Mouse (Mus musculus) CH12.LX (cell line): ENCODE results near the gene Zfp334. TPM values are rescaled to one million over a fixed set of nuclear protein-coding genes. Genes with fewer than 3 reads are reported as not detected.

Experiments used
- DNase-seq: peaks from one replicate; pipeline ENCODE4 v3.0.0-alpha.2; 2013; ENCODE audit errors: extremely low read depth
- H3K27ac ChIP-seq: 2 replicates; pipeline ENCODE4 v1.5.1; 2012; ENCODE audit warnings: low read depth, mild to moderate bottlenecking, control low read depth, moderate library complexity; ENCODE audit not compliant: insufficient read depth
- H3K27me3 ChIP-seq: replicated peaks from 2 replicates; pipeline ENCODE3; 2012; ENCODE audit warnings: inconsistent platforms
- H3K36me3 ChIP-seq, 2 experiments: replicated peaks in 1 of 2; 2 replicates each; pipeline versions ENCODE3 to v1.6.1; 2012; ENCODE audit warnings: inconsistent platforms in 1 of 2, low read length in 1 of 2, mild to moderate bottlenecking in 1 of 2, mixed read lengths in 1 of 2, moderate library complexity in 1 of 2; ENCODE audit not compliant: control insufficient read depth in 1 of 2, insufficient read depth in 1 of 2
- H3K4me1 ChIP-seq, 2 experiments: 2 replicates each; pipeline ENCODE4 v1.6.1; 2012; ENCODE audit warnings: inconsistent platforms in 1 of 2, moderate library complexity in 1 of 2; ENCODE audit not compliant: insufficient read depth in 2 of 2, control insufficient read depth in 1 of 2
- H3K4me2 ChIP-seq: 2 replicates; pipeline ENCODE4 v1.6.1; 2012; ENCODE audit warnings: low read depth, mild to moderate bottlenecking, control low read depth; ENCODE audit not compliant: poor library complexity, insufficient read depth, severe bottlenecking
- H3K4me3 ChIP-seq, 3 experiments: fragments of 150-350 bp in 1 of 3; sonication (generic) in 1 of 3; replicated peaks in 1 of 3; 2 replicates each; pipeline versions ENCODE3 to v1.5.1; 2011 to 2012; ENCODE audit warnings: low read depth in 2 of 3, low read length in 2 of 3, mild to moderate bottlenecking in 2 of 3, moderate library complexity in 2 of 3, control low read depth in 1 of 3, improper control_type of control experiment in 1 of 3, inconsistent platforms in 1 of 3, mixed read lengths in 1 of 3; ENCODE audit not compliant: poor library complexity in 1 of 3
- H3K79me2 ChIP-seq: replicated peaks from 2 replicates; pipeline ENCODE4 v1.6.1; 2012; ENCODE audit warnings: mild to moderate bottlenecking, moderate library complexity; ENCODE audit not compliant: control insufficient read depth, poor library complexity, insufficient read depth, severe bottlenecking; ENCODE audit errors: extremely low read depth
- H3K9ac ChIP-seq: 2 replicates; pipeline ENCODE4 v1.6.1; 2012; ENCODE audit warnings: low read depth, mild to moderate bottlenecking, control low read depth, moderate library complexity; ENCODE audit not compliant: insufficient read depth
- H3K9me3 ChIP-seq: replicated peaks from 2 replicates; pipeline ENCODE3; 2012; ENCODE audit warnings: low read length, inconsistent platforms, mixed read lengths
- BHLHE40 ChIP-seq: IDR thresholded peaks from 2 replicates; pipeline ENCODE4 v1.6.1; 2011; ENCODE audit warnings: mild to moderate bottlenecking, low read depth, low read length, improper control_type of control experiment
- CHD1 ChIP-seq: IDR thresholded peaks from 2 replicates; pipeline ENCODE4 v1.6.1; 2012; ENCODE audit warnings: low read depth, low read length, improper control_type of control experiment, inconsistent platforms
- CTCF ChIP-seq, 2 experiments: IDR thresholded peaks in 1 of 2; conservative IDR thresholded peaks in 1 of 2; 2 replicates each; pipeline ENCODE4 v1.5.1; 2011 to 2012; ENCODE audit warnings: low read depth in 2 of 2, low read length in 2 of 2, improper control_type of control experiment in 1 of 2, inconsistent platforms in 1 of 2, mild to moderate bottlenecking in 1 of 2, moderate library complexity in 1 of 2
- EP300 ChIP-seq: IDR thresholded peaks from 2 replicates; pipeline ENCODE4 v1.6.1; 2011; ENCODE audit warnings: low read length, improper control_type of control experiment
- ETS1 ChIP-seq: conservative IDR thresholded peaks from 2 replicates; pipeline ENCODE4 v1.6.1; 2012; ENCODE audit warnings: low read depth, mild to moderate bottlenecking, inconsistent platforms, low read length, improper control_type of control experiment, moderate library complexity
- GABPA ChIP-seq: IDR thresholded peaks from 2 replicates; pipeline ENCODE4 v1.6.1; 2012; ENCODE audit warnings: low read depth, low read length, improper control_type of control experiment, inconsistent platforms; ENCODE audit not compliant: insufficient replicate concordance
- IRF4 ChIP-seq: IDR thresholded peaks from 2 replicates; pipeline ENCODE4 v1.6.1; 2014; ENCODE audit warnings: low read depth, mild to moderate bottlenecking, inconsistent platforms, low read length, improper control_type of control experiment
- JUND ChIP-seq: conservative IDR thresholded peaks from 2 replicates; pipeline ENCODE4 v1.6.1; 2011; ENCODE audit warnings: low read depth, low read length, improper control_type of control experiment
- KAT2A ChIP-seq: IDR thresholded peaks from 2 replicates; pipeline ENCODE4 v1.6.1; 2012; ENCODE audit warnings: low read length, improper control_type of control experiment, inconsistent platforms; ENCODE audit not compliant: insufficient replicate concordance
- MAX ChIP-seq: IDR thresholded peaks from 2 replicates; pipeline ENCODE4 v1.6.1; 2011; ENCODE audit warnings: low read length, improper control_type of control experiment
- MAZ ChIP-seq: IDR thresholded peaks from 2 replicates; pipeline ENCODE4 v1.6.1; 2012; ENCODE audit warnings: low read depth, mild to moderate bottlenecking, inconsistent platforms, low read length, improper control_type of control experiment, moderate library complexity
- MEF2A ChIP-seq: IDR thresholded peaks from 2 replicates; pipeline ENCODE4 v1.6.1; 2014; ENCODE audit warnings: low read depth, mild to moderate bottlenecking, inconsistent platforms, low read length, improper control_type of control experiment, borderline replicate concordance
- MXI1 ChIP-seq: IDR thresholded peaks from 2 replicates; pipeline ENCODE4 v1.6.1; 2011; ENCODE audit warnings: mild to moderate bottlenecking, low read depth, low read length, improper control_type of control experiment
- NRF1 ChIP-seq: IDR thresholded peaks from 2 replicates; pipeline ENCODE4 v1.6.1; 2014; ENCODE audit warnings: low read depth, mild to moderate bottlenecking, inconsistent platforms, low read length, improper control_type of control experiment, moderate library complexity
- POLR2A ChIP-seq: IDR thresholded peaks from 2 replicates; pipeline ENCODE4 v1.6.1; 2011; ENCODE audit warnings: low read depth, mild to moderate bottlenecking, improper control_type of control experiment, low read length
- RAD21 ChIP-seq: IDR thresholded peaks from 2 replicates; pipeline ENCODE4 v1.6.1; 2011; ENCODE audit warnings: low read depth, mild to moderate bottlenecking, low read length, improper control_type of control experiment, moderate library complexity
- RCOR1 ChIP-seq: conservative IDR thresholded peaks from 2 replicates; pipeline ENCODE4 v1.6.1; 2012; ENCODE audit warnings: low read depth, mild to moderate bottlenecking, inconsistent platforms, low read length, improper control_type of control experiment
- SIN3A ChIP-seq: IDR thresholded peaks from 2 replicates; pipeline ENCODE4 v1.6.1; 2012; ENCODE audit warnings: low read length, improper control_type of control experiment, inconsistent platforms
- SMC3 ChIP-seq: IDR thresholded peaks from 2 replicates; pipeline ENCODE4 v1.6.1; 2011; ENCODE audit warnings: low read depth, low read length, improper control_type of control experiment
- USF1 ChIP-seq: IDR thresholded peaks from 2 replicates; pipeline ENCODE4 v1.6.1; 2014; ENCODE audit warnings: low read depth, mild to moderate bottlenecking, inconsistent platforms, low read length, improper control_type of control experiment
- USF2 ChIP-seq: conservative IDR thresholded peaks from 2 replicates; pipeline ENCODE4 v1.6.1; 2011; ENCODE audit warnings: low read depth, low read length, improper control_type of control experiment
- ZC3H11A ChIP-seq: IDR thresholded peaks from 2 replicates; pipeline ENCODE4 v1.6.1; 2012; ENCODE audit warnings: low read depth, mild to moderate bottlenecking, inconsistent platforms, low read length, improper control_type of control experiment
- dilution Hi-C: fragments of 300-500 bp; cut with MboI; formaldehyde crosslinking; loops from 2 replicates; pipeline ENCODE4 v1.14.3; 2020; ENCODE audit warnings: low sequenced_read_pairs; ENCODE audit not compliant: extremely low pct_unique_long_range_greater_than_20kb, extremely low pct_ligation_motif_present
- in situ Hi-C: fragments of 300-500 bp; cut with MboI; formaldehyde crosslinking; loops from 3 replicates; pipeline ENCODE4 v1.14.3; 2019; ENCODE audit warnings: low sequenced_read_pairs, low pct_ligation_motif_present, low pct_unique_long_range_greater_than_20kb, mixed read lengths
- polyA plus RNA-seq: library from polyadenylated mRNA; unstranded; fragments of >175 nt; gene quantifications from 2 replicates; pipeline ENCODE4 v1.2.1, GENCODE M21; 2012; ENCODE audit warnings: low read depth; ENCODE audit not compliant: insufficient read length
- total RNA-seq, 2 experiments: library from RNA; depleted of rRNA; stranded (reverse); fragments of 300-350 nt in 1 of 2; fragments of >200 nt in 1 of 2; gene quantifications; 2 replicates each; pipeline ENCODE4 v1.2.3; 2012 to 2014

Gene Zfp334
- total and polyA plus RNA-seq, 3 experiments: not detected

- peaks cover 2% of the 10 kb centered on the region for H3K9me3 ChIP-seq
- H3K4me2 ChIP-seq: no peak overlapping the region
- H3K36me3 ChIP-seq: no peaks in the 10 kb centered on the region
- no peak overlapping the region for H3K9ac ChIP-seq
- TF ChIP-seq MAZ (no peak), CTCF (conservative IDR thresholded peaks at IDR 0.05 in 1 of 2, IDR thresholded peaks at IDR 0.05 in 1 of 2; ENCODE audit: low read depth in 2 of 2, low read length in 2 of 2) (peak; percentile 20 to 79; a peak in 2 of 4 replicates), IRF4 (no peak), BHLHE40 (no peak), USF2 (no peak), ZC3H11A (no peak), SIN3A (no peak), CHD1 (no peak), RAD21 (peak; percentile 75), GABPA (no peak), SMC3 (peak; percentile 68), KAT2A (no peak), MEF2A (no peak), POLR2A (no peak), JUND (no peak), RCOR1 (no peak), EP300 (no peak), USF1 (no peak)
- no peak overlapping the region for H3K4me3 ChIP-seq
- in situ Hi-C loops: loop anchor here (10.0 kb wide), 1 partner anchor 262 kb away; no protein-coding TSS in a partner anchor
- peak; percentile 31 for DNase-seq
- H3K27me3 ChIP-seq: peaks cover 11% of the 10 kb centered on the region
- no peak overlapping the region for H3K27ac ChIP-seq
- peaks cover 14 to 35% of the 10 kb centered on the region in 2 experiments for H3K4me1 ChIP-seq
- no peaks in the 10 kb centered on the region for H3K79me2 ChIP-seq
- dilution Hi-C loops: no loop called here
Observed at GRCm38 (mm10) chr2:165337191-165337590, 50.9 kb downstream of the Zfp334 start.

GRCm38 (mm10) chr2:165332610-165333210 is 55.3 kb downstream of the Zfp334 start:
- TF ChIP-seq ETS1 (no peak), MXI1 (peak; percentile 87), NRF1 (no peak), USF1 (peak; percentile 68), EP300 (peak; percentile 60), MAX (peak; percentile 69), ZC3H11A (no peak), IRF4 (peak; percentile 84), BHLHE40 (no peak), SIN3A (peak; percentile 25; the same call in 1 of the 2 replicates), USF2 (peak; percentile 33; the same call in 1 of the 2 replicates), MEF2A (no peak)
- Histone ChIP-seq H3K79me2 (no peaks in the 10 kb centered on the region), H3K9me3 (peaks cover 7% of the 10 kb centered on the region), H3K27ac (no peak overlapping the region), H3K4me2 (peak overlapping the region; percentile 94), H3K36me3 (no peaks in the 10 kb centered on the region), H3K4me3 (no peak overlapping the region), H3K9ac (no peak overlapping the region), H3K27me3 (peaks cover 19% of the 10 kb centered on the region), H3K4me1 (peaks cover 13 to 25% of the 10 kb centered on the region in 2 experiments)
- DNase-seq: peak; percentile 28
- dilution Hi-C loops (no loop called here), in situ Hi-C loops (loop anchor here (10.0 kb wide), 1 partner anchor 258 kb away; no protein-coding TSS in a partner anchor)
